Mouse (Mus musculus): ENCODE measurements around the gene Rcbtb2. TPM values are rescaled to one million over a fixed set of nuclear protein-coding genes. Genes with fewer than 3 reads are reported as not detected.
A peak's percentile ranks its signal among the peaks of the same experiment; 100 is the strongest.
"Not testable (repeated sequence)": the region's sequence is repeated elsewhere in the genome, so short reads cannot be mapped to it uniquely, and the experiment has no call there.

Gene Rcbtb2
- 10 to 100 TPM; 19.1 to 20.6 TPM for total RNA-seq (2021)
- long read RNA-seq, experiment 1, partial matches to known transcripts: 0 of 19 reads
- long read RNA-seq, experiment 1, other reads (novel, unspliced or antisense): 15 of 19 reads
- long read RNA-seq, experiment 2, partial matches to known transcripts: 6 of 20 reads
- long read RNA-seq, experiment 2, other reads (novel, unspliced or antisense): 10 of 20 reads

GRCm38 (mm10) chr14:73122923-73123278, at the start of gene Rcbtb2:
Gene Rcbtb2, plus strand, starts transcription at chr14:73123037.
- intact Hi-C loops (cut with DNase I): no loop called here
- DNase-seq (ENCODE audit: extremely low spot score in 1 of 2, low spot score in 2 of 2): no peak
- H3K4me3 ChIP-seq: no peak within 1 kb of the TSS
- no peak for TF ChIP-seq CTCF (IDR thresholded peaks at IDR 0.05)
- no peak within 1 kb of the TSS for H3K27ac ChIP-seq

GRCm38 (mm10) chr14:73083563-73083962, 39.3 kb upstream of the Rcbtb2 start:
- Histone ChIP-seq H3K27ac (no peak overlapping the region), H3K4me3 (no peak overlapping the region)
- no peak for DNase-seq (ENCODE audit: extremely low spot score in 1 of 2, low spot score in 2 of 2)
- no peak for TF ChIP-seq CTCF (IDR thresholded peaks at IDR 0.05)
- intact Hi-C loops (cut with DNase I): no loop called here

- Histone ChIP-seq H3K4me3 (no peak overlapping the region), H3K27ac (no peak overlapping the region)
- no peak for DNase-seq (ENCODE audit: extremely low spot score in 1 of 2, low spot score in 2 of 2)
- no peak for TF ChIP-seq CTCF (IDR thresholded peaks at IDR 0.05)
- intact Hi-C loops (cut with DNase I): no loop called here
These were observed 36.4 kb upstream of the Rcbtb2 start for GRCm38 (mm10) chr14:73086425-73086824.

- no peak for TF ChIP-seq CTCF (IDR thresholded peaks at IDR 0.05)
- Histone ChIP-seq H3K27ac (no peak overlapping the region), H3K4me3 (no peak overlapping the region)
- DNase-seq (ENCODE audit: extremely low spot score in 1 of 2, low spot score in 2 of 2): no peak
- intact Hi-C loops (cut with DNase I): no loop called here
These were observed 35.6 kb upstream of the Rcbtb2 start for GRCm38 (mm10) chr14:73087247-73087646.

- intact Hi-C loops (cut with DNase I): no loop called here
- H3K4me3 ChIP-seq: no peak overlapping the region
- no peak for TF ChIP-seq CTCF (IDR thresholded peaks at IDR 0.05)
- no peak for DNase-seq (ENCODE audit: extremely low spot score in 1 of 2, low spot score in 2 of 2)
- no peak overlapping the region for H3K27ac ChIP-seq
These were observed 35.1 kb upstream of the Rcbtb2 start for GRCm38 (mm10) chr14:73087746-73088145.

GRCm38 (mm10) chr14:73088224-73088623, 34.6 kb upstream of the Rcbtb2 start:
- no peak overlapping the region for H3K4me3 ChIP-seq
- DNase-seq (ENCODE audit: extremely low spot score in 1 of 2, low spot score in 2 of 2): no peak
- intact Hi-C loops (cut with DNase I): no loop called here
- TF ChIP-seq CTCF (IDR thresholded peaks at IDR 0.05): no peak
- H3K27ac ChIP-seq: no peak overlapping the region

GRCm38 (mm10) chr14:73092871-73093270, 30.0 kb upstream of the Rcbtb2 start:
- intact Hi-C loops (cut with DNase I): no loop called here
- TF ChIP-seq CTCF (IDR thresholded peaks at IDR 0.05): no peak

GRCm38 (mm10) chr14:73094802-73095550, 27.9 kb upstream of the Rcbtb2 start:
- TF ChIP-seq CTCF (IDR thresholded peaks at IDR 0.05): no peak
- intact Hi-C loops (cut with DNase I): loop anchor here (5.0 kb wide), 1 partner anchor 518 kb away; no protein-coding TSS in a partner anchor
- Histone ChIP-seq H3K27ac (no peak overlapping the region), H3K4me3 (no peak overlapping the region)
- DNase-seq (ENCODE audit: extremely low spot score in 1 of 2, low spot score in 2 of 2): no peak

More at GRCm38 (mm10) chr14:73092871-73093270, 30.0 kb upstream of the Rcbtb2 start:
- no peak for DNase-seq (ENCODE audit: extremely low spot score in 1 of 2, low spot score in 2 of 2)
- H3K4me3 ChIP-seq: no peak overlapping the region
- no peak overlapping the region for H3K27ac ChIP-seq

GRCm38 (mm10) chr14:73098677-73099387, 24.0 kb upstream of the Rcbtb2 start:
- intact Hi-C loops (cut with DNase I): loop anchor here (2.0 to 5.0 kb wide), 2 partner anchors 522 to 722 kb away; no protein-coding TSS in a partner anchor
- H3K4me3 ChIP-seq: no peak overlapping the region
- TF ChIP-seq CTCF (IDR thresholded peaks at IDR 0.05): peak; percentile 83
- peak; percentile 37 to 39 for DNase-seq (ENCODE audit: extremely low spot score in 1 of 2, low spot score in 2 of 2)
- H3K27ac ChIP-seq: no peak overlapping the region

- no peak for TF ChIP-seq CTCF (IDR thresholded peaks at IDR 0.05)
- Histone ChIP-seq H3K27ac (no peak overlapping the region), H3K4me3 (no peak overlapping the region)
- no peak for DNase-seq (ENCODE audit: extremely low spot score in 1 of 2, low spot score in 2 of 2)
- intact Hi-C loops (cut with DNase I): loop anchor here (10.0 kb wide), 1 partner anchor 402 kb away; no protein-coding TSS in a partner anchor
These were observed 20.5 kb upstream of the Rcbtb2 start for GRCm38 (mm10) chr14:73102270-73102865.

GRCm38 (mm10) chr14:73102986-73103385, 19.9 kb upstream of the Rcbtb2 start:
- not testable (repeated sequence) for H3K27ac ChIP-seq; DNase-seq (ENCODE audit: extremely low spot score in 1 of 2, low spot score in 2 of 2); H3K4me3 ChIP-seq
- intact Hi-C loops (cut with DNase I): loop anchor here (10.0 kb wide), 1 partner anchor 402 kb away; no protein-coding TSS in a partner anchor

GRCm38 (mm10) chr14:73104913-73105312, 17.9 kb upstream of the Rcbtb2 start:
- H3K27ac ChIP-seq: no peak overlapping the region
- no peak for DNase-seq (ENCODE audit: extremely low spot score in 1 of 2, low spot score in 2 of 2)
- intact Hi-C loops (cut with DNase I): loop anchor here (5.0 to 10.0 kb wide), 2 partner anchors 367 to 400 kb away; no protein-coding TSS in a partner anchor
- no peak overlapping the region for H3K4me3 ChIP-seq
- TF ChIP-seq CTCF (IDR thresholded peaks at IDR 0.05): no peak
